Mouse (Mus musculus) adrenal gland, postnatal 10 days (tissue): ENCODE results near the gene Cd300a. TPM values are rescaled to one million over a fixed set of nuclear protein-coding genes. Genes with fewer than 3 reads are reported as not detected.
A peak's percentile ranks its signal among the peaks of the same experiment; 100 is the strongest.

Experiments
- DNase-seq: peaks from one replicate; pipeline ENCODE4 v3.0.0; 2021; ENCODE audit warnings: mixed read lengths
- long read RNA-seq, 2 experiments: library from polyadenylated mRNA; stranded (forward); transcript quantifications; one replicate each; pipeline ENCODE4 v2.0.0; 2021
- total RNA-seq, 2 experiments: library from RNA; stranded (reverse); gene quantifications; 2 replicates each; pipeline ENCODE4 v1.2.3; 2021

The Cd300a gene
- total RNA-seq = 1 to 10 TPM; 1.3 to 1.5 TPM
- long read RNA-seq, experiment 1, full-length matches to known transcripts = 4 of 4 reads
- long read RNA-seq, experiment 1, partial matches to known transcripts = 0 of 4 reads
- long read RNA-seq, experiment 1, other reads (novel, unspliced or antisense) = 0 of 4 reads
- long read RNA-seq, experiment 2, full-length matches to known transcripts = 1 of 1 reads
- long read RNA-seq, experiment 2, partial matches to known transcripts = 0 of 1 reads
- long read RNA-seq, experiment 2, other reads (novel, unspliced or antisense) = 0 of 1 reads

DNA sequence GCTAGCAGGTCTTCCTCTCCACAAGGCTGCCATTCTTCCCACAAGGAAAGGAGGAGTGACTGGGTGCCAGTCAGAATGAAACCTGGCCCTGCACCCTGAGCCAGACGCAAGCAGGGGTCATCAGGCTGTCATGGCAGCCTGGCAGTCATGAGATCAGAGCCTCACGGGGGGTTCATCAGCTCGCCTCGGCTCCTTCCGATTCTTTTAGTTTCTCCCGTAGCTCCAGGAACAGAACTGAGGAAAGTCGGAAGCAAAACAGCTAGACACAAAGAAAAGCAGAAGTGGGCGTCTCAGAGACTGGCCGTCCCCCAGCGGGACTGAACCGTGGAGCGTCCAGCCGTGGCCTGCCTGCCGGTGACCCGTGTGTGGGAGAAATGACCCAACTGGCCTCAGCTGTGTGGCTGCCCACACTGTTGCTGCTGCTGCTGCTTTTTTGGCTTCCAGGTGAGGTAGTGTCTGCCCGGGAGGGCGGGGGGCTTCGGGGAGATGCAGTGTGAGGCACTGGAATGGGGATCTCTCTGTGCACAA is at the start of gene Cd300a:
Gene Cd300a, plus strand, starts transcription at position 51 of the 528 bp plus-strand sequence.
- DNase-seq = peak; percentile 18

DNA sequence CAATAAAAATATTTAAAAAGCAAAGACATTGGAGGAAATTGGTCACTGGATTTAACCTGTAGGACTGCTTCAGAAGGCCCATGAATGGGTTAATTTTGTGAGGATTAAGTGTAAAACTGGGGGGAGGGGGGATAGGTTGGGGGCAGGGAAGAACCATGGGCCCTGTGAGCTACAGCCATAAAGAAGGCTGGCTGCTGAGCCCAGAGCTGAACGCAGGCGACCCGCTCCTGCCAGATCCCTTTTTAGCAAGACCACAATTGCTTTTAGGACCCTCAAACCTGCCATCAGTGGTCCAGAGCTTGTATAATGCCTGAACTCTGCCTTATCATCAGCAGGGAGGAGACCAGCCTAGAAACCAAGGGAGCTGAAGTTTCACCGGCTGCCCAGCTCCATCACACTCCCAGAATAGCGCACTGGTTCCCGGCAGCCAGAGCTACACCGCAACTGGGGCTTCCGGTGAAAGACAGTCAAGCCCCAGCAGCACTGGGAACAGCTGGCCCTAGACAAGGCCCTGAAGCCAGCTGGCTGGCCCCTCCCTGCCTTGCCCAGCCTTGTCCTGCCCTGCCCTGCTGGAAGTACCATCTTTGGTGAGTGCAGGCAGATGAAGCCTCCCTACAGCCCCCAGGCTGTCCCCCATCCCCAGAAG is 45.9 kb upstream of the Cd300a start:
- no peak for DNase-seq

DNA sequence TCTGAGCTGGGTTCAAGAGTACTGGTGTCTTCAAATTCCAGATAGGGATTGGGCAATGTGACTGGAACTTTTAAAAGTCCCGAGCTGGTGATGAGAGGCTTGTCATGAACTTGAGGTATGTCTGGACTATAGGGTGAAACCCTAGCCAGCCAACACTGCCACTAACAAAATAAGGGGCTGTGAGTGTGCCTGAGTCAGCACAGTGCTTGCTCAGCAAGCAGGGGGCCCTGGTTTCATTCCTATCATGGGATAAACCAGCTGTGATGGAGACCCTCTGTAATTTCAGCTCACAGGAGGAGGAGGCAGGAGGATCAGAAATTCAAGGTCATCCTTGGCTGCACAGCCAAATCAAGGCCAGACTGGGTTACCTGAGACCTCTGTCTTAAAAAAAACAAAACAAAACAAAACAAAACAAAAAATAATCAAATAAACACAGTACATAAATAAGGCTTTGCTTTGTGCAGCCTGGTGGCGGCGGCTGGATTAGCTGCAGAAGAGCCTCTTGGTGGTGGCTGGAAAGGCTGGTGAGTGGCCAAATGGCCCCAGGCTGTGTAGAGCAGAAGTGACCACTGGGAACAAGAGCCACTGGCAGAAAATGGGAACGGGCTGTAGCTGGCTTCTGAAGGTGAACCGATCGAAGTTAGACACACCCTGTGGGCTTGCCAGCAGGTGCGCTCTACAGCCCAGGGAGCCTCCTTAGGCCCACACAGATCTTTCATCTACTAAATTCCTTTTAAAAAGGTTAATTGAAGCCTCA is 45.2 kb upstream of the Cd300a start:
- no peak for DNase-seq

DNA sequence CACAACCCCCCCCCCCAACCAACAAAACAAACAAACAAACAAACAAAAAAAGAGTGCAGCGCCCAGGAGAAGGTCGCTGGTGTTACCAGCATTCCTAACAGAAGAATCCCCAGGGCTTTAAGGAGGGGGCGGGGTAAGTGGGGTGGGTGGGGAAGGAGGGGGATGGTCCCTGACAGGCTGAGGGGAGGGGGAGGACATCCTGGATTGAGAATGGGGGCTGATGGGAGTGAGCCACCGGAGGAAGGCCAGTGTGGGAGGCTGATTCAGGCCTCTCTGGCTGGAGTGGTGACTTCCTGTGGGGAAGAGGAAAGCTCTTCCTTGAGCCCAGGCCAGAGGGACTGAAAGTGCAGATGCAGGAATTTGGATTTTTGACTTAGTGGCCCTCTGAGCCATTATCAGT is 43.5 kb upstream of the Cd300a start:
- no peak for DNase-seq

DNA sequence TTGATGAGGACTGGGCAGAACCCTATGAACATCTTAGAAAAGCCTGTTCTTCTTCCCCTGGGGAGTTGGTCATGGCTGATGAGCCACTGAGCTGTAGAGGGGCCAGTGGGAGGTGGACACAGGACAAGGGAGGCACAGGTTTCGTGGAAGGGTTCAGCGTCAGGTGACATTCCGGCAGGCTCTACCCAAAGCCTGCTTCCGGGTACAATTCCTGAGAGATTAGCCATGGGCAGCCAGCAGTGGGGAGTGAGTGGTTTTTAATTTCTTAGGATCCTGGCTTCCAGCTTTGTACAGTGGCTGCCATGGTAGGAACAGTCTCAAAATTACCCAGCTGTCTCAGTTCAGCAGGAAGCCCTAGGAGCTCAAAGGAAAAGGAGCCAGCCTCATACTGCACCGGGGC is 42.8 kb upstream of the Cd300a start:
- no peak for DNase-seq

DNA sequence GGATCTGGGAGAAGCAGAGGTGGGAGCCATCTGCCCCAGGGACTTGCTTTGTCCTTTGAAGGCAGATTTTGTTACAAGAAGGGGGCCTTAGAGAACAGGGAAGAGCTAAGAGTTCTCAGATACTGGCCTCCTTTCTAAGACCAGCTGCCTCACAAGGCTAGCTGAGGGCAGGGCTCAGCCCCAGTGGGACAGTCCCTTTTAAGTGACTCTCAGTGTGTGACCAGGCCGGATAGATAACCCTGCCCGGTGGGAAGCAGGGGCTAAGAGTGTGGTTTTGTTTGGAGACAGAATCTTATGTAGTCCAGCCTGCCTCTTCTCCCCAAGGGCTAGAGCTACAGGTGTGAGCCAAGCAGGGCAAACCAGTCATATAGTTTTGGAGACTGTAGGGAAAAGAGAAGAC is 40.3 kb upstream of the Cd300a start:
- DNase-seq = no peak

DNA sequence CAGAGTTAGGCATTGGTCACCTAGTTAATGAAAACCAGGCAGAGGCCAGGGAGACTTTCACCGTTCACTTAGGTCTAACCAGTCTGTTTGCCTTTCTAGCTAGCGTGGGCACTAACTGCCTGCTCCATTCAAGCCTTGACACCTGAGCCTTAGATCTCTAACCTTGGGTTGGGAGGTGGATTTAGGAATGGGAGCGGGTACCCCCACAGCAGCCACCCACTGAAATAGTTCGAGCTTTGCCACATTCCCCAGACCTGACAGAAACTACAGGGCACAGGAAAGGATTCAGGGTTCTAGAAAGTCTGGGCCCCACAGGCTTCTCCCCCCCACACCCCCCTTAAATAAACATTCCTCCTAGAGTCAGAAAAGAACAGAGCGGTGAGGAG is 39.8 kb upstream of the Cd300a start:
- no peak for DNase-seq

DNA sequence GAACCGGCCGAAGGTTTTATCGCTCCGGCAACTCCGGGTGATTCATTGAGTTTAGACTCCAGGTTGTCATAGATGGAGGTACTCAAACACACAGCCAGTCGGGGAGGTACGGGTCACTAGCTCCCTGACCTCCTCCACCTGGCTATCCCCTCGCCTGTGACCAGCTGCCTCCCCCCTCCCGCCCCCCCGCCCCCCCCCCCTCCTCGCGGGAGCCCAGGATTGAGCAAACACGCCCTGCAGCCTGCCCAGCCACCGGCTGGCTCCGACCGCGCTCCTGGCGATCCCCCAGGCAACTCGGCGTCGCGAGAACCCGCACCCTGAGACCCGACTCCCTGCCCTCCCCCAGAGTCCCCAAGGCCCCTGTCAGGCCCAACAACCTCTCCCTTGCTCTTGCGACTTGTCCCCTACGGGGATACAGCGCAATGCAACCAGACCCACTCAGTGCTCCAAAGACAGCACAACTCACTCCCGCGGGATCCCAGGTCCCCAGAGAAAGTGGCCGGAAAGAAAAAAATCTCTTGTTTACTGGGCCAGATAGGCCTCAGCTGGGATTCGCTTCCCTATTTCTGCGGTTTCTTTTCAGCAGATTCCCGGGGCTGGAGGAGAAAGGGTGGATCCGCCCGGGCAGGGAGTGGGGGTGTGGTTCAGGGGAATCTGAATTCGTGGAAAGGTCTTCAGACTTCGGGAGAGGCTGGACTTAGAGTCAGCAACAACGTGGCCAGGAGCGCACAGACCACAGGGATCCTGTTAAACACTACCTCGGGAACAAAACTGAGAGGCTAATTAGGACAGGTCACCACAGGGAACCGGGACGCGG is 39.2 kb upstream of the Cd300a start, which contains the start of gene Gprc5c:
Gene Gprc5c, plus strand, starts transcription at position 701 of the 817 bp plus-strand sequence.
- peak; percentile 75 for DNase-seq

DNA sequence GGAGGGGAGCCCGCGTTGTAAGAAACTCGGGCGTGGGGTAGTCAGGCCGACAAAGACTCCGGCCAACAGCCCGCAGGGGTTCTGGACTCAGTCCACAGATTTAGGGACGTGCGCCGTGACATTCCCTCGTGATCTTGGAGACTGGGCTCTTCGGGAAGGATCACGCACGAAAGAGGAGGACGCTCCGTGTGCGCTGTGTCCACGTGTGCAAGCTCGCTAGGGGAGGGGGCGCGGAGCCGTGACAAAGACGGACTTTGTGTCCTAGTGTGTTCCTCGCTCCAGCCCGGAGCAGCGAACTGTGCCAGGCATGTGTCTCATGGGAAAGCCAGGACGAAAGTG is 38.6 kb upstream of the Cd300a start:
- no peak for DNase-seq

DNA sequence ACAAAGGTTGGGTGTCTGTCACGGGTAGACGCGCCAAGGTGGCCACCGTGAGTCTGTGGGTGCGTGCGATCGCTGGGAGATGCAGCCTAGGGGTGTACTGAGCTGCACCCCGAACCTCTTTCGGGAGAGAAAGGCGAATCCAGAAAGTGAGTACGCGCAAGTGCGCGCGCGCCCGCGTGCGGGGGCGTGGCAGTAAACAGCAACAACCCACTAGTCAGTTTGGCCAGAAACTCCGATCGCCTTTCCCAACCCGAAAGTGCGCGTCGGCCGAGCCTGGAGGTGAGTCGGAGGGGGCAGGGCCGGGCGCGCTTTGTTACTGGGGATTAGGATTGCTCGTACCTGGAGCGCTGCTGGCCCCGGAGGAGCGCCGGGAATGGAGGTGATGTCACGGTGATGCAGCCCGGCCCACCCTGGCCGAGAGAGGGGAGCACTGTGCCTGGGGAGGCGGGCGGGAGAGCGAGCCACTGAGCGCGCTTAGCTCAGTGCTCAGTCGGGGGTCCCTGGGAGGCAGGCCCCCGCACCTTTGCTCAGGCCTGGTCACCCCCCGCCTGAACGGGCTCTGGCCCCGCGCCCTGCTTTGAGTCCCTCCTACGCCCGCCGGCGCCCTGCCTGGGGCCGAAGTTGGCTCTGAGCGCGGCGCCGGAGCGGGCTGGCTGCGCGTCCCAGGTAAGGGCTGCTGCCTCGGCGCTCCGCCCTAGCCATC is 38.1 kb upstream of the Cd300a start:
- DNase-seq = peak; percentile 80

DNA sequence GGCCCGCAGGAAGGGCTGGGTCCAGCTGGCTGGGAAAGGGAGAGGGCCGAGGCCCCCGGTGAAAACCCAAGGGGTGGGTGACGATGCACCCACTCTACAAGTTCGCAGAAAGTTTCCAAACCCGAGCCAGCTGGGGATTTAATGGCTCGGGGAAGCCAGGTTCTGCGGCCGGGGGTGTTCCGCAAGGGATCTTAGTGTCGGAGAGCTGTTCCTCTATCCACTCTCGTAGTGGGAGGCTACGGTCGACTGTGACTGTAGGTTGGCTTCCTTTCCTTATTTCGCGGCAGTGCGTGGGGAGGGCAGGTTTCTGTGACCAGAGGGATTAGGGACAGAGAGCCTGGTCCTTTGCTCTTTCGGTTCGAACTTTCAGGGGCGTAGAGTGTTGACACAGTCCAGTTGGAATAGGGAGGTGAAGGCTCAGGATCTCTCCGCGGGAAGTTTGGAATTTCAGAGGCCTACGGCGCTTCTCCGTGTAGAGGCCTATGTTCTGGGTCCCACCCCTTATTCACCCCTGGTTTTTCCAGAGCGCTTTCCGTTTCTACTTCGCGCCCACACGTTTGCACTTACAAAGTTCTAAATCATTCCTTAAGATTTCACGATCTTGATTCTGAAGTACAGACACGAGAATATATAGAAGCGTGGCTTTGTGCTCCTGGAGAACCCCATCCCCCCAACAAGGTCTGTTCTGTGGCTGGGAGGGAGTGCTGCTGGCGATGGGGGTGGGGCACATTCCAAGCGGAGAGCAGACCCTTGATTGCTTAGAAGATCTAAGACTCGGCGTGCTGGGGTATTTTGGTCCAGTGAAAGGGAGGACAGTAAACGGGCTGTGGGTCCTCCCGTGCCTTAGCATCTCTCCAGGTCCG is 37.3 kb upstream of the Cd300a start:
- DNase-seq = no peak

DNA sequence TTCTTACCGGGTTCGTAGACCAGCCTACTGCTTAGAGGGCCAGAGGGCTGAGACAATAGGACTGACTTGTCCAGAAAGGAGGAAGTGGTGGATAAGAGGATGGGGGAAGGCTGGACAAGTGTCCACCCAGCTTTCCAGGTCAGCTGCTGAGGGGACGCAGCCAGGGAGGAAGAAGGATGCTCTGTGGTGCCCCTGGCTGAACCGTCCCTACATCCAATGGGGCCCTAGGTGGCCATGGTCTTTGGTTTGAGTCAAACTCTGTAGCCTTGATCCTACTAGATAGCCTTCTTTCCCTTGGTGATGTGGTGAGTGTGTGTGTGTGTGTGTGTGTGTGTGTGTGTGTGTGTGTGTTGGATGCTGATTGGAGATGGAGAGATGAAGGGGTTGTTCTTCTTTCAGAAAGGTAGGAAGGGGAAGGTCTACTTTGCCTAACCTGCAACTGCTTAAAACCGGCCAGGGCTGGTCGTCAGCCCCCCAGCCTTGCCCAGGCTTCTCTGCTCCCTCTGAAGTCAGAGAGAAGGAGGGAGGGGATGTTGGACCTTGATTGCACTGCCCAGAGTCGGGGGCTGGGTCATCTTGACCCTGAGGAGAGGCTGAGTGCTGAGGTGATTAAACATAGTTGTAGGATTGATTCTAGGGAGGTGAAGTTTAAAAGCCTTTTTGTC is 36.5 kb upstream of the Cd300a start:
- no peak for DNase-seq

DNA sequence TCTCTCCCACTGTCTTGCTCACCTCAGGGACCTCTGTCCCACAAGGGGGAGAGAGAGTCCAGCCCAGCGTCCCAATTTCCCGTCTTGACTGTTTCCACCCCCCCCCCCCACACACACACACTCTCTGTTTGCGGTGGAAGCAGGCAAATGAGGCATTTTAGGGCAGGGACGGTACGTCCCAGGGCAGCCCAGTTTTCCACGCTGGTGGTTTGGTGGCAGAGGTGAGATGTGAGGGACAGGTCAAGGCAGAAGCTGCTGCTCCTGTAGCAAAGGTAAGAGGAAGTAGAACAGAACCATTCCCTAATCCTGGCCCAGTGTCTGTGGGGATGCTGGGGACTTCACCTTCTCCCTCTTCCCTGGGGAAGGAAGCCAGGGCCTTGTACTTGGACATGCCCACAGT is 35.3 kb upstream of the Cd300a start:
- DNase-seq = no peak

DNA sequence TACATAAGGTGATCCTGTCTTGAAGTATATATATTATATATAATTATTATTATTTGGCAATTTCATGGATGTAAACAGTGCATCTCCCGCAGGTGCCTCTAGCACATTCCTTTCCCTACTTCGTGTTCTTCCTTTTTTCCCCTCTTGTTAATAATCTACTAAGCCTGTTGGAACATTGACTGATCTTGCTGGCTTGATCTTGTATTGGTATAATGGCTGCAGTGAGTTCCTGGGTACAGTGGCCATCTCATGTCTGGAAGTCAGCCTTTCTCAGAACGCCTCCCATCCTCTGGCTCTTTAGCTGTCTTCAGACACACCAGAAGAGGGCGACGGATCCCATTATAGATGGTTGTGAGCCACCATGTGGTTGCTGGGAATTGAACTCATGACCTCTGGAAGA is 33.7 kb upstream of the Cd300a start:
- no peak for DNase-seq

DNA sequence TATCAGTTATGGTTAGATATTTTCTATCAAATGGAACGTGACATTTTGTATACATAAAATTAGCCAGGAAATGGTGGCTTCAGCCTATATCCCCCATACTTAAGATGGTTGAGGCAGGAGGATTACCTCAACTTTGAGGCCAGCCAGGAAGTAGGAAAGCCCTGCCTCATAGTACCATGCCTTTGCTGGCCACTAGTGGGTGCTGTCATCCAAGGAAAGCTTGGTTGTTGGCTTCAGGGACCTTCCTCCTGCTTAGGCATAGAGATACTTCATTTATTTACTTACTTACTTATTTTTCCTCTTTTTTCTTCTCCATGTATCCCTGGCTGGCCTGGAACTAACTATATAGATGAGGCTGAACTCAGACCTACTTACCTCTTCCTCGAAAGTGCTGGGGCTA is 31.2 kb upstream of the Cd300a start:
- no peak for DNase-seq

DNA sequence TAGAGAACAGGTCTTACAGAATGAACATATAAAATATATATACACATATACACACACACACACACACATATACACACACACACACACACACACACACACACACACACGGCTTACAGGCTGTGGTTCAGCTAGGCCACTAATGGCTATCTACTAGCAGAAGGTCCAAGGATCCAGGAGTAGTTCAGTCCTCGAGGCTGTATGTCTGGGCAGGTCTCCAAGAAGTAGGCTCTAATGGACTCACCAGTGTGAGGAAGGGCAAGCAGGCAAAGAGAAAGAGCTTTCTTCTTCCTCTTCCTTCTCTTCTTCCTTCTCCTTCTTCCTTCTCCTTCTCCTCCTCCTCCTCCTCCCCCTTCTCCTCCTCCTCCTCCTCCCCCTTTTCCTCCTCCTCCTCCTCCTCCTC is 28.8 kb upstream of the Cd300a start:
- no peak for DNase-seq

DNA sequence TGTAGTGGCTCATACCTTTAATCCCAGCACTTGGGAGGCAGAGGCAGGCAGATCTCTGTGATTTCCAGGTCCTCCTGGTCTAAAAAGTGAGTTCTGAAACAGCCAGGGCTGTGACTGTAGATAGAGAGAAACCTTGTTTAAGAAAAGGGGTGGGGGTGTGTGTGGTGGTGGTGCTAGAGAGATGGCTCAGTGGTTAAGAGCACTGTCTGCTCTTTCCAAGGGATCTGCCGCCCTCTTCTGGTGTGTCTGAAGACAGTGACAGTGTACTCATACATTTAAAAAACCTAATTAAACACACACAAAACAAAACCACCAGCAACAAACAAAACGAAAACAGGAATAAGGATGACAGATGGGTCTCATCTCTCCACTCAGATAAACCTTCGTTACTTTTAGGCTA is 27.2 kb upstream of the Cd300a start:
- no peak for DNase-seq

DNA sequence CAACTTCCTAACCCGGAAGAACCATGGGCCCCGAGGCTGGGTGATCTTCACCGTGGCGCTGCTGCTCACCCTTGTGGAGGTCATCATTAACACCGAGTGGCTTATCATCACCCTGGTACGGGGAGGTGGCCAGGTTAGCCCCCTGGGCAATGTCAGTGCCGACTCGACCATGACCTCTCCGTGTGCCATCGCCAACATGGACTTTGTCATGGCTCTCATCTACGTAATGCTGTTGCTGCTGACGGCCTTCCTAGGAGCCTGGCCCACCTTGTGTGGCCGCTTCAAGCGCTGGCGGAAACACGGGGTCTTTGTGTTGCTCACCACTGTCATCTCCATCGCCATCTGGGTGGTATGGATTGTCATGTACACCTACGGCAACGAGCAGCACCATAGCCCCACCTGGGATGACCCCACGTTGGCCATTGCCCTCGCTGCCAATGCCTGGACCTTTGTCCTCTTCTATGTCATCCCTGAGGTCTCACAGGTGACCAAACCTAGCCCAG is 25.9 kb upstream of the Cd300a start:
- no peak for DNase-seq

DNA sequence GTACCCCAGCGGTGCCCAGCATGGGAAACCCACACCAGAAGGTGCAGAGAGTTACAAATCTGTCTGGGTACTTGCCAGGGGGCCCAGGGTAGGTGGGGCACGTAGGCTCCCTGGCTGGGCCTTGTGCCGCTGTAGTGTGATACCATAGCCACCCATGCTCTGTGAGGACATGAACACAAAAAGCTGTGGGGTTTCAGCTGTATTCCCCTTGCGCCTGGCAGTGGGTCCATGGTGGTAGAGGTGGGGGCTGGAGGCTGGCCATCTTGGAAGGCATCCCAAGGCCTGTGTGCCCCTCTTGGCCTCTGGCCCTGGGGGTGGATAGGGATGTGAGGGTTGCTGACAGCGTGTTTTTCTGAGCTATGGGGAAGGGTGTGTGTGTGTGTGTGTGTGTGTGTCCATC is 23.8 kb upstream of the Cd300a start:
- DNase-seq = no peak
